Mouse (Mus musculus): ENCODE data around the gene Sec14l5. TPM values are rescaled to one million over a fixed set of nuclear protein-coding genes. Genes with fewer than 3 reads are reported as not detected.

Gene Sec14l5
- polyA plus RNA-seq (2017; shearing (Covaris generic)) = not detected

GRCm38 (mm10) chr16:5147037-5147385 lies at the start of gene Sec14l5:
TSS of gene Sec14l5 (plus strand) at chr16:5147109.

GRCm38 (mm10) chr16:5132401-5132801 lies 14.5 kb upstream of the Sec14l5 start, which contains the start of gene Ppl:
TSS of gene Ppl (minus strand) at chr16:5132421.

DNA sequence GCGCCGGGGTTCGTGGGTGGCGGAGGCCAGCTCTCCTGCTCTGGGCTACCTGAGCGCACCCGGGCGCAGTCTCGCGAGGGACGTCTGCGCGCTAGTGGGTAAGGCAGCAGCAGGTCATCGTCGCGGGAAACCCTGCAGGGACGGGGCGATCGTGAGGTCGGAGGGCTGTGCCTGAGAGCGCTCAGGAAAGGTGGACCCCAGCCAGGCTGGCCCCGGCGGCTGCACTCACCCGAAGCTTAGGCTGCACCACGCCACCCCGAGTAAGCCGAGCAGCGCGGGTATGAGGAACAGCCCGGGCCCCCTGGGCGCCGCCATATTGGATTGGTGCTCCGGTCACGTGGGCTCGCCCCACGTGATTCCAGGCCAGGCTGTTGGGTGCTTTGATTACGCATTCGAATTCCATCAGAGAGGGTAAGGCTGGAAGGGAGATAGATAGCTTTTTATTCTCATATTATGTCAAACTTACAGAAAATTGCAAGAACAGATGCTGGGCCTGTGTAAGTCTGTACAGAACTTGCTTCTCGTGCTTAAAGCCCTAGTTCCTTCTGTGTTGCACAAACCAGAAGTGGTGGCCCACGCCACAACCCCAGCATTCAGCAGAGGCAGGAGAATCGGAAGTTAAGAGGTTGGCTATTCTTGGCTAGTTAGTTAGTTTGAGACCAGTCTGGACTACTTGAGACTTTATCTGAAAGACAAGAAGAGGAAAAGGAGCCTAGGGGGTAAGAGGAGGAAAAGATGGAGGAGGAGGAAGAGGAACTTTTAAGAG lies 56.9 kb downstream of the Sec14l5 start, which contains the start of gene Nagpa:
Gene Nagpa (minus strand): TSS at position 345 of the 766 bp plus-strand sequence.

DNA sequence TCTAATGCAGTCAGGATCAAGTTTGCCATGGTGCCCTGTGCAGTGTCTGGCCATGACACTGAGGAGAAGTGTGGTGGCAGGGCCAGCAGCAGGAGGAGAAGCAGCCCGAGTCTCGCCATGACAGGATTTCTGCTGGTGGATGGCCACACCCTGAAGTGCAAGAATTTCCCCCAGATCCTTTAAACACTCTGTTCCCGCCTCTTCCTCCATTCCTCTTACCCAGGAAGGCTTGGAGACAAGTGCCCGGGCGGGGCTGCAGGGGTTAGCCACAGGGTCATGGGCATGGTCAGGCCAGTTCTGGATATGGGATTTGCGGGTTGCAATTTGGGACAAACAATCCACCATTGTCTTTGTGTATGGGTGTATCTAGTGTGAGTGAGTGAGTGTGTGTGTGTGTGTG lies 75.2 kb downstream of the Sec14l5 start, which contains the start of gene AU021092:
Gene AU021092 (minus strand): TSS at position 160 of the 400 bp plus-strand sequence.

DNA sequence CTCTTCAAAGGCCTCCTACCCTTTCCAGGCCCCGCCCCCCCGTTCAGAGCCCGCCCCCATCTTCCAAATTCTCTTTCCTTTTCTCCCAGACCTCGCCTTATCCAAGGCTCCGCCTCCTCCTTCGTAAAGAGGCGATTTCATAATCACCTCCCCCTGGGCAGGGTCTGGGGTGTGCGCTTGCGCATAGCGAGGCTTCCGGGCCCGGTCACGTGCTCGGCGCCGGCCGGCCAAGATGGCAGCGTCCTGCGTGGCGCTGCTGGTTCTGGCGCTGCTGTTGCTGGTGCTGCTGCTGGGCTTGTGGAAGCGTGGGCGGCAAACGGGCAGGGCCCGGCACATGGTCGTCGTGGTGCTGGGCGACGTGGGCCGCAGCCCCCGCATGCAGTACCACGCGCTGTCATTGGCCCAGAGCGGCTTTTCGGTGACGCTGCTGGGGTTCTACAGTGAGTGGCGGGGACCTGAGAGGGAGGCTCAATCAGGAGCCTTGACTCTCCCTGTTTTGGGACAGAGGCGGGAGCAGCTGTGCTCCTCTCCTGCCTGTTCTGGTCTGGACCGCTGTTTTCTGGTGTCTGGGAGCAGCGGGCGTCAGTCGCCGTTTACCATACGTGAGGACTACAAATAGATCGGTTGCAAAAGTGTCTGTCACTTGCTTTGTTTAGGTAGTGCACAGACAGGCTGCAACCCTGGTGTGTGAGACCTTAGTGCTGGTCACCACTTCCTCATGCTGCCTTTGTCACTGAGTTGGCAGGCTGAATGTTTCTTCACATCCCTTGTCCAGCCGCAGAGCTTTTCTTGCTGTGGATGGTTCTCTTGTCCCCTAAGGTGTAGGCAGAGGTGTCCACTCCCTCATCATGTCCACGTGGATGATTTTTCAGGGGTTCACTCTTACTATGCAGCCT lies 86.8 kb downstream of the Sec14l5 start, which contains the start of gene Alg1:
Gene Alg1 (plus strand): TSS at position 204 of the 896 bp plus-strand sequence.

Other genes with a start within 250 kb of the Sec14l5 start
- gene Nudt16l1, start 208.3 kb upstream of the Sec14l5 start, polyA plus RNA-seq (2017; shearing (Covaris generic)) = 71.1 TPM
- 54.5 TPM for gene Anks3, start 182.9 kb upstream of the Sec14l5 start, polyA plus RNA-seq (2017; shearing (Covaris generic))
- 0.24 TPM for gene Sept12, start 149.3 kb upstream of the Sec14l5 start, polyA plus RNA-seq (2017; shearing (Covaris generic))
- gene Smim22, start 139.8 kb upstream of the Sec14l5 start, polyA plus RNA-seq (2017; shearing (Covaris generic)) = not detected
- 14.6 TPM for gene Rogdi, start 133.6 kb upstream of the Sec14l5 start, polyA plus RNA-seq (2017; shearing (Covaris generic))
- gene Glyr1, start 97.2 kb upstream of the Sec14l5 start, polyA plus RNA-seq (2017; shearing (Covaris generic)) = 109 TPM
- 62.2 TPM for gene Ubn1, start 97.1 kb upstream of the Sec14l5 start, polyA plus RNA-seq (2017; shearing (Covaris generic))
- 0.37 TPM for gene Ppl, start 14.7 kb upstream of the Sec14l5 start, polyA plus RNA-seq (2017; shearing (Covaris generic))
- 38.5 TPM for gene Nagpa, start 56.9 kb downstream of the Sec14l5 start, polyA plus RNA-seq (2017; shearing (Covaris generic))
- not detected for gene AU021092, start 75.2 kb downstream of the Sec14l5 start, polyA plus RNA-seq (2017; shearing (Covaris generic))
- gene Alg1, start 86.5 kb downstream of the Sec14l5 start, polyA plus RNA-seq (2017; shearing (Covaris generic)) = 37.7 TPM
- gene Eef2kmt, start 108.9 kb downstream of the Sec14l5 start, polyA plus RNA-seq (2017; shearing (Covaris generic)) = 26.7 TPM